Mouse (Mus musculus) spleen, adult 2 months (tissue): ENCODE results near the gene Actl6b.

Source experiments
- CTCF ChIP-seq: fragments of 200-500 bp; IDR thresholded peaks from 2 replicates; pipeline ENCODE4 v1.5.1; 2011; ENCODE audit warnings: mild to moderate bottlenecking, inconsistent platforms; ENCODE audit not compliant: insufficient read depth, insufficient read length, insufficient replicate concordance; ENCODE audit errors: extremely low read depth
- POLR2A ChIP-seq: fragments of 200-500 bp; IDR thresholded peaks from 2 replicates; pipeline ENCODE4 v1.6.1; 2011; ENCODE audit warnings: low read depth, low read length, inconsistent platforms

GRCm38 (mm10) chr5:137597625-137598024 is 44.3 kb downstream of the Actl6b start:
- TF ChIP-seq CTCF: no peak
- TF ChIP-seq POLR2A: no peak
